Mouse (Mus musculus) midbrain, embryonic 14.5 days (tissue): Measurements from ENCODE around the gene Slc31a2. TPM values are rescaled to one million over a fixed set of nuclear protein-coding genes. Genes with fewer than 3 reads are reported as not detected.

Source experiments
- ATAC-seq: fragments of 200-750 bp; cut with Nextera tagmentation; 2 replicates; pipeline ENCODE4 v1.8.0; 2017; ENCODE audit warnings: moderate number of reproducible peaks, moderate library complexity; ENCODE audit not compliant: low FRiP score, low TSS enrichment
- DNase-seq: peaks from one replicate; pipeline ENCODE4 v3.0.0-alpha.2; 2015
- H3K27ac ChIP-seq: fragments of 300-500 bp; sonication (generic); replicated peaks from 2 replicates; pipeline ENCODE4 v1.5.1; 2014; ENCODE audit warnings: mild to moderate bottlenecking, low read depth, low read length, moderate library complexity
- H3K27me3 ChIP-seq: fragments of 300-500 bp; sonication (generic); 2 replicates; pipeline ENCODE4 v1.6.1; 2014; ENCODE audit warnings: low read length, control low read depth, mixed read lengths; ENCODE audit not compliant: control insufficient read depth, insufficient read depth
- H3K36me3 ChIP-seq: fragments of 300-500 bp; sonication (generic); 2 replicates; pipeline ENCODE4 v1.6.1; 2014; ENCODE audit warnings: low read length, control low read depth; ENCODE audit not compliant: control insufficient read depth, insufficient read depth
- H3K4me1 ChIP-seq: fragments of 300-500 bp; sonication (generic); 2 replicates; pipeline ENCODE4 v1.6.1; 2014; ENCODE audit warnings: mild to moderate bottlenecking, antibody characterized with exemption, low read length, control low read depth; ENCODE audit not compliant: control insufficient read depth, insufficient read depth
- H3K4me2 ChIP-seq: fragments of 300-500 bp; sonication (generic); 2 replicates; pipeline ENCODE4 v1.6.1; 2014; ENCODE audit warnings: mild to moderate bottlenecking, low read length, moderate library complexity
- H3K4me3 ChIP-seq: fragments of 300-500 bp; sonication (generic); replicated peaks from 2 replicates; pipeline ENCODE4 v1.5.1; 2014; ENCODE audit warnings: low read depth, low read length
- H3K9ac ChIP-seq: fragments of 300-500 bp; sonication (generic); replicated peaks from 2 replicates; pipeline ENCODE4 v1.6.1; 2014; ENCODE audit warnings: mild to moderate bottlenecking, low read length, moderate library complexity
- H3K9me3 ChIP-seq: fragments of 300-500 bp; sonication (generic); 2 replicates; pipeline ENCODE4 v1.6.1; 2016; ENCODE audit warnings: low read length, control low read depth, mixed read lengths; ENCODE audit not compliant: control insufficient read depth
- WGBS: fragments of 180-500 bp; shearing (Covaris S2); extraction: QIAGEN DNeasy Blood & Tissue Kit; methylation state at CpG from one replicate; pipeline ENCODE4 v1.1.7; 2014; 5-methylcytosine and 5-hydroxymethylcytosine counted together
- polyA plus RNA-seq: library from polyadenylated mRNA; unstranded; fragments of >200 nt; fragmentation: Nextera tagmentation; extraction: Ambion mirVana; gene quantifications from 2 replicates; pipeline ENCODE4 v1.2.1, GENCODE M21; 2014

The Slc31a2 gene
- polyA plus RNA-seq, 1 experiment from 2014 or later: 10.2 TPM

DNA sequence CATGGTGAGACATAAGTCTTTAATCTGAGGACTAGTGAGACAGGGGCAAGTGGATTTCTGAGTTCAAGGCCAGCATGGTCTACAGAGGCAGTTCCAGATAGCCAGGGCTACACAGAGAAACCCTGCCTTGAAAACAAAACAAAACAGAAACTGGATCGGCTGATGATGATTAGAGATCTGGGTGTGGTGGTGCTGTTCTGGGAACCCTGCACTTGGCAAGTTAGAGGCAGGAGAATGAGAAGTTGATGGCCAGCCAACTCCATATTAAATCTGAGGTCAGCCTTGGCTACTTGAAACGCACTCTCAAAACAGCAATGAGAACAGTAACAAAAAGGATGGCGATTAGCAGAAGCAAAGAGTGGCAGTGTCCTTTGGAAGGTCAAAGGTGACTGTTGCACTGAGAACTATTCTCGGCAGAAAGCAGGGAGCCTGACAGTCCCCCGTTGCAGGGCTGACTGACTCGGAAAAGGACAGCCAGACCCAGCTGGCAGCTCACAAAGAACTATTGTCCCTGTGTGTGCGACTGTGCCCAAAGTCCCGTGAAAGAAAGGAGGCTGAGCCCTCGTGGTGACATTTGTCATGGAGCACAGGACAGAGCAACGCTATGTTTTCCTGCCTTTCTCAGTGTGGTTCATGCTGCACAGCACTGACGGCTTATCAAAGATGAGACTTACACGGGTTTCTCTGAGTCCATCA is 12.6 kb downstream of the Slc31a2 start:
- no peak overlapping the region for H3K4me3 ChIP-seq
- WGBS: under 1% methylated on average over 12 of the region's 12 CpGs
- H3K27ac ChIP-seq: no peak overlapping the region
- peak; percentile 76; the same call in 1 of the 2 replicates for ATAC-seq
- no peaks in the 10 kb centered on the region for H3K9me3 ChIP-seq
- no peaks in the 10 kb centered on the region for H3K36me3 ChIP-seq
- H3K4me1 ChIP-seq: no peaks in the 10 kb centered on the region
- H3K4me2 ChIP-seq: no peak overlapping the region; the same call in 1 of the 2 replicates
- H3K9ac ChIP-seq: no peak overlapping the region
- no peaks in the 10 kb centered on the region for H3K27me3 ChIP-seq
- DNase-seq: peak; percentile 41

- 89% methylated on average over 10 of the region's 10 CpGs for WGBS
- ATAC-seq (no peak), DNase-seq (no peak)
- no peak overlapping the region for H3K4me3 ChIP-seq
- H3K27ac ChIP-seq: no peak overlapping the region
- no peaks in the 10 kb centered on the region for H3K4me1 ChIP-seq
- no peaks in the 10 kb centered on the region for H3K9me3 ChIP-seq
- H3K4me2 ChIP-seq: no peak overlapping the region
- H3K27me3 ChIP-seq: no peaks in the 10 kb centered on the region
- H3K9ac ChIP-seq: no peak overlapping the region
- H3K36me3 ChIP-seq: no peaks in the 10 kb centered on the region
These were observed 14.3 kb downstream of the Slc31a2 start for GRCm38 (mm10) chr4:62276642-62277041.

DNA sequence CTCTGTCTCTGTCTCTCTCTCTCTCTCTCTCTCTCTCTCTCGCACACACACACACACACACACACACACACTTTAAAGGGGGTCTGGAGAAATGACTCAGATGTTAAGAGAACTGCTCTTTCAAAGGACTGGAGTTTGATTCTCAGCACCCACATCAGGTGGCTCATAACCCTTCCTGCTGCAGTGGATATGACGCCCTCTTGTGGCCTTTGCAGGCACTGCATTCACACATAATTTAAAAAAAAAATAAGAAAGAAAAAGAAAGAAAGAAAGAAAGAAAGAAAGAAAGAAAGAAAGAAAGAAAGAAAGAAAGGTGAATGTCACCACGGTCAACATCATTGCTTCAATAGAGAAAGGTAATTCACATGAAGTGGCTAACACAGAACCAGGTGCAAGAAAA is 14.9 kb downstream of the Slc31a2 start:
- no peak overlapping the region for H3K4me2 ChIP-seq
- ATAC-seq: no peak

GRCm38 (mm10) chr4:62278081-62278480 is 15.7 kb downstream of the Slc31a2 start:
- Histone ChIP-seq H3K4me3 (no peak overlapping the region), H3K9me3 (no peaks in the 10 kb centered on the region), H3K27ac (no peak overlapping the region), H3K4me1 (no peaks in the 10 kb centered on the region), H3K36me3 (no peaks in the 10 kb centered on the region), H3K27me3 (no peaks in the 10 kb centered on the region), H3K9ac (no peak overlapping the region), H3K4me2 (no peak overlapping the region)
- 84% methylated on average over 4 of the region's 4 CpGs for WGBS
- no peak for ATAC-seq
- no peak for DNase-seq

More for the DNA sequence above, 14.9 kb downstream of the Slc31a2 start:
- no peak overlapping the region for H3K4me3 ChIP-seq
- no peaks in the 10 kb centered on the region for H3K9me3 ChIP-seq
- H3K36me3 ChIP-seq: no peaks in the 10 kb centered on the region
- 70% methylated on average over 3 of the region's 3 CpGs for WGBS
- H3K27me3 ChIP-seq: no peaks in the 10 kb centered on the region
- no peak for DNase-seq
- H3K27ac ChIP-seq: no peak overlapping the region
- H3K9ac ChIP-seq: no peak overlapping the region
- H3K4me1 ChIP-seq: no peaks in the 10 kb centered on the region

- no peak overlapping the region for H3K27ac ChIP-seq
- DNase-seq: no peak
- H3K9me3 ChIP-seq: no peaks in the 10 kb centered on the region
- H3K27me3 ChIP-seq: no peaks in the 10 kb centered on the region
- H3K4me2 ChIP-seq: no peak overlapping the region
- no peak for ATAC-seq
- no peak overlapping the region for H3K4me3 ChIP-seq
- H3K4me1 ChIP-seq: peaks cover 3% of the 10 kb centered on the region; the same call in 1 of the 2 replicates
- WGBS: 57% methylated on average over 5 of the region's 5 CpGs
- no peaks in the 10 kb centered on the region for H3K36me3 ChIP-seq
- no peak overlapping the region for H3K9ac ChIP-seq
These were observed 19.0 kb downstream of the Slc31a2 start for GRCm38 (mm10) chr4:62281319-62281718.

- no peak overlapping the region for H3K9ac ChIP-seq
- no peak overlapping the region for H3K4me3 ChIP-seq
- ATAC-seq: no peak
- 70% methylated on average over 7 of the region's 7 CpGs for WGBS
- no peaks in the 10 kb centered on the region for H3K27me3 ChIP-seq
- no peak overlapping the region for H3K4me2 ChIP-seq
- H3K9me3 ChIP-seq: no peaks in the 10 kb centered on the region
- H3K36me3 ChIP-seq: no peaks in the 10 kb centered on the region
- no peak for DNase-seq
- no peak overlapping the region for H3K27ac ChIP-seq
- peaks cover 13% of the 10 kb centered on the region; the same call in 1 of the 2 replicates for H3K4me1 ChIP-seq
These were observed 20.6 kb downstream of the Slc31a2 start for GRCm38 (mm10) chr4:62282969-62283368.

GRCm38 (mm10) chr4:62285576-62285975 is 23.2 kb downstream of the Slc31a2 start:
- Histone ChIP-seq H3K4me3 (no peak overlapping the region; the same call in 1 of the 2 replicates), H3K4me2 (peak overlapping the region; percentile 76), H3K27me3 (no peaks in the 10 kb centered on the region), H3K36me3 (no peaks in the 10 kb centered on the region), H3K9me3 (no peaks in the 10 kb centered on the region), H3K4me1 (peaks cover 14% of the 10 kb centered on the region; the same call in 1 of the 2 replicates), H3K27ac (no peak overlapping the region), H3K9ac (no peak overlapping the region)
- WGBS: 83% methylated on average over 8 of the region's 8 CpGs
- DNase-seq: no peak
- ATAC-seq: no peak

DNA sequence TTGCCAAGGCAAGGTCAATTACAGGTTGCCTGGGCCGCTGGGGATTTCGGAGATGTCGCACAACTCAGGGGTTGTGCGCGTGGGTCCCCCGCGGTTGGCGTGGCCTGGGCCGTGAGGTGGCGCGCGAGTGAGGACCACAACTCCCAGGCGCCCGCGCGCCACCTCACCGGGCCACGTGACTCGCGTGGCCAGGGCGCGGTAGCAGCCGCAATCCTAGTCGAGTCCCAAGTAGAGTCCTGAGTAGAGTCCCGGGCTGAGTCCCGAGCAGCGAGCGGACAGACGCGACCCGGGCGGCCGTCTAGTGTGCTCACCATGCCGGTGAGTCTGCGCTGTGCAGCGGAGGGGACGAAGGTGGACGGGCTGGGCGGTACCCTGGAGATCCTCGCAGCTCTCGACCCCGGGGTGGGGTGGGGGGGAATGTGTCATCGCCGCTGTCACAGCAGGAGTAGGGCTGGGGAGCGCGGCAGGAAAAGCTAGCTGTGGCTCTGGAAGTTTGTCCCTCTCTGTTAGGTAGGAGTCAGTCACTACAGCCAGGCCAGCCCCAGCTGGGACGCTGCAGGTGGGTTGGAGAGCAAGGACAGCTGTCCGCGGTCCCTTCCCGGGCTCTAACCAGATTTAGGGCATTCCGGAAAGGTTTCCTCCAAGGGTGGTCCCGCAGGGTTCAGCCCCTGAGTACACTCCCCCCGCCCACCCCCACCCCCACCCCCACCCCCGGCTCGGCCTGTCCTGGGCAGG is 24.1 kb downstream of the Slc31a2 start:
- 1% methylated on average over 55 of the region's 55 CpGs for WGBS
- peak overlapping the region; percentile 60 for H3K9ac ChIP-seq
- ATAC-seq (peak; percentile 95), DNase-seq (peak; percentile 92)
- no peaks in the 10 kb centered on the region for H3K36me3 ChIP-seq
- no peaks in the 10 kb centered on the region for H3K9me3 ChIP-seq
- H3K4me3 ChIP-seq: peak overlapping the region; percentile 75
- H3K4me1 ChIP-seq: peaks cover 14% of the 10 kb centered on the region; the same call in 1 of the 2 replicates
- peak overlapping the region; percentile 76 for H3K4me2 ChIP-seq
- 0 out of 2 replicates have a peak overlapping the region, but pooled peaks have one; percentile 33 for H3K27ac ChIP-seq
- H3K27me3 ChIP-seq: no peaks in the 10 kb centered on the region
